Mouse (Mus musculus) c-Kit-positive CD71-positive TER-119-positive erythroid progenitor cells, embryonic 14.5 days (primary cell): Measurements from ENCODE around the gene Isg20l2.
A peak's percentile ranks its signal among the peaks of the same experiment; 100 is the strongest.
"Not testable (repeated sequence)": the region's sequence is repeated elsewhere in the genome, so short reads cannot be mapped to it uniquely, and the experiment has no call there.

Source experiments
- DNase-seq: peaks from one replicate; pipeline ENCODE4 v3.0.0-alpha.2; 2013; ENCODE audit warnings: low spot score

Isg20l2 gene

DNA sequence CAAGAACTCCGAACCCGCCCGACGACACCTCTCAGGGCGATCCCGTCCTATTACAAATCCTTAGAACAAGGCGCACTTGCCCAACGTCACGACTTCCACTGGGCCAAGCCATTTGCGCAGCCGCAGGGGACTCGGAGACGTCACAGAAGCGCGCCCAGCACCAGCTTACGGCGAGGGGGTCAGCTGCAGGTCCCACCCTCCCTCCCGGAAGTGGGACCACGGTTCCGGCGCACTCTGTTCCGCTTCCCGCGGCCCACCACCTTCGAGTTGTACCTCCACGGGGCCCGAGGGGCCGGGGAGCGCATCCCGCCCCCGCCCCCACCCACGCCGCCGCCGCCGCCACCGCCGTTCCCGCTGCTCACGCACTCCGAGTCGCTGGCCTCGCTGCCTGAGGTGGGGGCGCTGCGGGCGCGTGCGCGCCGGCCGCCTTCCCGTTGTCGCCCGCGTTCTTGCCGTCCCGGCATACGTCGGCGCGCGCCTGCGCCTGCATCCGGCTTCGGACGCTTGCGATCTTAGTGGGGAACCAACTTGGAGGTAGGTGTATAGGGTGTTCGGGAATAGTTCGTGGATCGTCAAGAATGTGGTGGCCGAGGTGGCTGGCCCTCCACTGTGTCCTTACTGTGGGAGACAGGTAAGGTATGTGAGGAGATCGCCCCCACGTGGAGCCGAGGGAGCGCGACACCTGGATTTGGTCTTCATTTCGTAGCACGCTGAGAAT, at the start of gene Isg20l2, which contains the start of gene Rrnad1:
Gene Isg20l2 (plus strand): TSS at position 237 of the 718 bp plus-strand sequence.
Gene Rrnad1 (minus strand): TSS at position 640 of the 718 bp plus-strand sequence.
- DNase-seq, result peak; percentile 91

DNA sequence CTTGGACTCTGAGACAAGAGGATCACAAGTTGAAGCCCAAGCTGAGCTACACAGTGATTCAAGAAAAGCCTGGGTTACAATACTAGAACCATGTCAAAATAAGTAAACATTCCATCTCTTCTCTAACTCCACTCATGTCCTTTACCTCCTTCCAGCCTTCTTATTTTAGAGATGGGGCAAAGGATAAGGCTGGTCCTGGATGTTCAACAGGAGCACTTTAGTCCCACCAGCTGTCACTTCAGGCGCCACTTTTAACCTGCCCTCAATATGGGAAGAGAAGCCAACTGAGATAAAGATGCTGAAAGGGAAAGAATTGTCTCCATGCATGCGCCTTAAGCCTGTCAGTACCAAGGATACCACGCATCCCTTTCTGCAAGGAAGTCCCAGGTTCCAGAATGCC, 45.8 kb upstream of the Isg20l2 start:
- no peak for DNase-seq

DNA sequence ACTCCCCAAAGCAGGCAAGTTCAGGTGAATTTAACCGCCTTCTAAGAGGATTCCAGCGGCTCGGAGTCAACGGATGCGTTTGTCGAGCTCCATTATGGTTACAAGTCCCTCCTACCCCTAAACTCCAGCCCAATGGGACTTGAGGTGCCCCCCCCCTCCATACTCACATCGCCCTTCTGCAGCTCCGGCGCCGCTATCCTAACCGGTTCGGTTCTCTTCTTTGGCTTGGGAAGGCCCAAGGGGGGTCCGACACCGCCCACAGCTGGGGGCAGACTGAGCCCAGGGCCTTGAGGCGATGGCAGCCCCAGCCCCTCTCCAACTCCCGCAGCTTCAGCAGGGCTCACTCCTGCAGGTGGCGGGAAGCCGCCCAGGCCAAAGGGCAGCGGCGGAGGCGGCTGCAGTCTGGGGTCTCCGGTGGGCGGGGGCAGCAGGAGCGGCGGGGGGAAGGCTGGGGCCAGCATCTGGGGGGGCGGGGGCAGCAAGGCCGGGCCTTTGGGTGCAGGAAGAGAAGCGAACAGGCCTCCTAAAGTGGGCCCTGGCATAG, 45.3 kb upstream of the Isg20l2 start:
- no peak for DNase-seq

DNA sequence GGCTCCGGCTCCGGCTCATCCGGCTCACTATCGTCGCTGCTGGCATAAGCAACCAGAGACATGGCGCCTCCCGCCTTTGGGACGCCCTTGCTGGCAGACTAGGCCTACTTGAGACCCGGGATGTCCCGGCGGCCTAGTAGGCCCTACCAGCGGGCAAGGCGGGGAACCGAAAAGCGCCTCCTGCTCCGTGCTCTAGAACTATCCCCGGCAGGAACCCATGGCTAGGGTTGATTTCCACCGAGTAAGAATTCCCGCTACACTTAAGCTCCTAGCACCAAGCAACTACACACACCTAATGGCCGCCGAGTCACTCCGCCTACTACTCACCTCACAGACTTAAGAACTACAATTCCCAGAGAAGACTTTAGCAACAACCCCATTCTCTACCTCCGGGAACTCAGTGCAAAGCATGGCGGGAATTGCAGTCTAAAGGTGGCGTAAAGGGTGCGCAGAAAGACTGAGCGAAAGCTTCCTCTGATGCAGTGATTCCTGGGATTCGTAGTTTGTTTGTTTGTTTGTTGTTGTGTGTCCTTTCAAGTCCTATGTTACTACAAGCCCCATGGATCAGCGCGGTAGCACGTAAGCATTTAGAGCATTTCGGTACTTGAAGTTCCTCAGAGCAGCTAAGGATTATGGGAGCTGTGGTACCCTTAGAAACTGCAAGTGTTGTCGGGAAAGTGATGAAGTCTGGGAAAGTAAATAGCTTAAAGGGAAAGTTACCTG, 44.7 kb upstream of the Isg20l2 start, which contains the start of gene Prcc:
Gene Prcc (minus strand): TSS at position 328 of the 723 bp plus-strand sequence.
- DNase-seq, result peak; percentile 96

DNA sequence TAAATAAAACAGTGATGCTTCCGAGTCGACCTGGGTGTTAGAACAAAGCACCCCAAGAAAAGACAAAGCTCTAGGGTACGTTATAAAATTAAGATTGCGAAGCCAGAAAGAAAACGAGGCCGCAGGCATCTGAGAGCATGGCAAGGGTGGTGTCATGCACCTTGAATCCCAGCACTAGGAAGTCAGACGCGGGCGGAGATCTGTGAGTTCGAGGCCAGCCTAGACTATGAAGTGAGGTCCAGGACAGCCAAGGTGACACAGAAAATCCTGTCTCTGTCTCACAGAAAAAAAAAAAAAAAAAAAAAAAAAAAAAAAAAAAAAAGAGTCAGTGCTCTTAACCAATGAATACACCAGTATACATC, 44.1 kb upstream of the Isg20l2 start:
- DNase-seq, result no peak

DNA sequence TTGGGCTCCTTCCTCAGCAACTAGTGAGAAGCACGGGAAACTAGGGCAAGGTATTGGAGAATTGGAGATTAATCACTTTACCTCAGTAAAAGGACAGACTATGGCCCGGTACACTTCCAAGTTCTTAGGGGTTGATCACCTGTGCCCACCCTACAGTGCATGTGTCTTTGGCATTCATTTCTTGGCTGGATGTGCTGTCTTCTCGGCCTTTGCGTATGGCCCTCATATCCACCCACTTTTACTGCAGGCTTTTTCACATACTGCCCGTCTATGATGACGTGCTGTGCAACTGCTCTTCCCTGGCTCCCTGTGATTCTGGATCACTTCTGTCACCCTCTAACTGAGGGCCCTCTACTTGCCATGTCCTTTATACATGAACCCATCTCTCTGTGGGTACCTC, 43.7 kb upstream of the Isg20l2 start:
- DNase-seq, result no peak

DNA sequence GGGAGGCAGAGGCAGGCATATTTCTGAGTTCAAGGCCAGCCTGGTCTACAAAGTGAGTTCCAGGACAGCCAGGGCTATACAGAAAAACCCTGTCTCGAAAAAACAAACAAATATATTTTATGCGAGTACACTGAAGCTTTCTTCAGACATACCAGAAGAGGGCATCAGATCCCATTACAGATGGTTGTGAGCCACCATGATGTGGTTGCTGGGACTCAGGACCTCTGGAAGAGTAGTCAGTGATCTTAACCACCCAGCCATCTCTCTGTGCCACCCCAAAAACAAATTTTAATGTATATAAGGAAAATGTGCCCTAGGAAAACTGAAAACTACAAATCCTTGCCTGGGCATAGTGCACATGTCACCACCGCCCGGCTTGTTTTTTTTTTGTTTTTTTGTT, 42.7 kb upstream of the Isg20l2 start:
- not testable (repeated sequence) for DNase-seq

DNA sequence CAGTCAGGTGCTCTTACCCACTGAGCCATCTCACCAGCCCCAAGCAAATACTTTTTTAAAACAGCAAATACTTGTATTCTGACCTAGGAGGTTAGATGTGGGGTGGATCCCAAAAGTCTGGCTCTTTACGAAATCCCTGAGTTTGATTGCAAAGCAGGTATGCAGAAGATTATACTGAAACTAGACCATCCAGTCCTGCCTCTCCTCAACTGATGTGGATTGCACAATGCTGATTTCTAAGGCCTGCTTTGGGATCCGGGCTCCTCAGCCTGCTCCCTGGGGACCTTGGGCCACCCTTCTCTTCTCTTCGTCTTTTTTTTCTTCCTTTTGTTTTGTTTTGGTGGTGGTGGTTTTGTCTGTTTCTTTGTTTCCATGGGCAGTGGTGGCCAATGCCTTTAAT, 38.6 kb upstream of the Isg20l2 start:
- DNase-seq, result no peak

DNA sequence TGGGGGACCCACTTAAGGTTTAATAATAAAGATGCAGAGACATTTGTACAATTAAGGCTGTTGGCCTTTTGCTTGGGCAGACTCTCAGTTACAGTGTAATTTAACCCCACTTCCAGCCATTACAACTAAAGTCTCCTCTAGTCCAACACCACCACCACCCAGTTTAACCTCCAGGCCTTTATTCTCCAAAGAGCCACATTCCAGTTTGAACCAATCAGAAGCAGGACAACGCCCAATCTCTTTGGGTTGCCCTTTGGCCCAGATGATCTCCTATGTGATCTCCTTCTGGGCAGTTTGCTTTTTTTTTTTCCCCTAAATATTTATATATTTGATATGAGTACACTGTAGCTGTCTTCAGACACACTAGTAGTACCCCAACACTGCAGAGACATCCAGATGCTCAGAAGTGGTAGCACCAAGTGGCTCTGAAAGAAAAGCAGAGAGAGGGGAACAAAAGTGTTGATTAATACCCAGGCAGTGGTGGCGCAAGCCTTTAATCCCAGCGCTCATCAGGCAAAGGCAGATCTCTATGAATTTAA, 36.7 kb upstream of the Isg20l2 start:
- DNase-seq, result no peak

DNA sequence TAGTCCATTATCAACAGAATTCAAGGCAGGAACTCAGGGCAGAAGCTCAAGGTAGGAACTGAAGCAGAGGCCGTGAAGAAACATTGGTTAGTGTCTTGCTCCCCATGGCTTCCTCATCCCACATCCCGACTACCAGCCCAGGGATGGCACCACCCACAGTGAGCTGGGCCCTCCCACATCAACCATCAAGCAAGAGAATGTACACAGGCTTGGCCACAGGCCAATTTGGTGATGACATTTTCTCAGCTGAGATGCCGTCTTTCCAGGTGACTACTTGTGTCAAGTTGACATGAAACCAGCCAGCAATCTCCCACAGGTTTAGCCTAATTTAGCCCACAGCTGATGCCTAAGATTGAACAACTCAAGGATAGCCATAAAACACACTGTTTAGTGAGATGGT, 30.8 kb upstream of the Isg20l2 start:
- no peak for DNase-seq

DNA sequence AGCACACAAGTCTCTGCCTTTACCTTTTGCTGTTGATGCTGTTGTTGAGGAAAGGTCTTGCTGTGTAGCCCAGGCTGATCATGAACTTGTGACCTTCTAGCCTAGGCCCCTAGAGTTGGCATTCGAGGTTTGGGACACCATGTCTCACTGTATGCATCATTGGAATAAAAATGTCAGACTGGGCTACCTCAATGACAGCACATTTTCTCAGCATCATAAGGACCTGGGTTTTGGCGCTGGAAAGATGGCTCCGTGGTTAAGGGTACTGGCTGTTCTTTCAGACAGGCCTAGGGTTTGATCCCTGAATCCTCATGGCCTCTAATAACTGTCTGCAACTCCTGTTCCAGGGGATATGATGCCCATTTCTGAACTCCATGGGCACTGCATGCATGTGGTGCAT, 30.3 kb upstream of the Isg20l2 start:
- no peak for DNase-seq

DNA sequence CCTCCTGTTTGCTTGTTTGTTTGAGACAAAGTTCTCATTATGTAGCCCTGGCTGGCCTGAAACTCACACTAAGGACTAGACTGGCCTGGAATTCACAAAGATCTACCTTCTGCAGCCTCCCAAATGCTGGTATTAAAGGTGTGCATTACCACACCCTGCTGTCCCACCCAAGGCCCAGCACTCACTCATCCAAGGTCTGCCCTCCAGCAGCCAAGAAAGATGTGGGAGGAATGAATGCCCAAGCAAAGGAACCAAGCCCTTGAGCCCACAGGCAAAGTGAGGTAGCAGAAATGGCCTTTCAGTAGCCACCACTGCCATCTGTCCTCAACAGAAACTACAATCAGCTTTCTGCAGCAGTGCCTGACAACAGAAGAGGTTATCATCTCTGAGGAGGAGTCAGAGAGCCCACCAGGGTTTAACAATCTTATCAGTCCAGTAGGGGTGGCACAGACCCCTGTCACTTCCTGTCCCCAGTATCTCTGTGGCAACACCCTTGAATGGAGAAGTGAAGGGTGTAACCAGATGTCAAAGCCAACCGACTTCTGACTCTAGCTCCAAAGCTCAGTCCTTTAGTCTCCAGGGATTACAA, 29.0 kb upstream of the Isg20l2 start:
- peak; percentile 86 for DNase-seq

DNA sequence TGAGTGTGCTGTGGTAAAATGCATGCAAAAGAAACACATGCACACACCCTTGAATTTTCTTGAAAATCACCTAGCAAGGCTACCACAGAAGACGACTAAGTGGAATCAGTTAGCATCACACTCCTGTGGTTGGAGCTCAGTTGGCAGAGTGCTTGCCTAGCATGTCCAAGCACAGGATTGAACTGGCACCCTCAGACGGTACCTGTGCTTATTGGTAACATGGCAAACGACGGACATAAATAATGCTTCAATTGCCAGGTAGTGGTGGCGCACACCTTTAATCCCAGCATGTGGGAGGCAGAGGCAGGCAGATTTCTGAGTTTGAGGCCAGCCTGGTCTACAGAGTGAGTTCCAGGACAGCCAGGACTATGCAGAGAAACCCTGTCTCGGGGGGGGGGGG, 28.2 kb upstream of the Isg20l2 start:
- DNase-seq, result not testable (repeated sequence)

DNA sequence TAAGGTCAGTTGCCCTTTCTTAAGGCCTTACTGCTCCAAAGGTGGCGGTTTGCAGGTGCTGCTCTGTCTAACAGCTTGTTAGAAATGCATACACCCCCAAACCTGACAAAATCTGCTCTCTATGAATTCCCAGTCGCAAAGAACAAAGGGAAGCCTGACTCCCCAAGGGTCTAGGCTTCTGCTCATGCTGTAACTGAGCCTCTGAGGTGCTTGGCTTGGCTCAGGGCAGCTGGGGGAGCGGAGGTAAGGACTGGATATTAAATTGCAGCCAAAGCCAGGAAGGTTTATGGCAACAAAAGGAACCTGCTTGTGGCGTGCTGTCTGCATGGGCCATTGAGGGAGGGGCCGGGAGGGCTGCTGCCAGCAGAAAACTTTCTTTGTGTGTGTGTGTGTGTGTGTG, 26.3 kb upstream of the Isg20l2 start:
- no peak for DNase-seq

DNA sequence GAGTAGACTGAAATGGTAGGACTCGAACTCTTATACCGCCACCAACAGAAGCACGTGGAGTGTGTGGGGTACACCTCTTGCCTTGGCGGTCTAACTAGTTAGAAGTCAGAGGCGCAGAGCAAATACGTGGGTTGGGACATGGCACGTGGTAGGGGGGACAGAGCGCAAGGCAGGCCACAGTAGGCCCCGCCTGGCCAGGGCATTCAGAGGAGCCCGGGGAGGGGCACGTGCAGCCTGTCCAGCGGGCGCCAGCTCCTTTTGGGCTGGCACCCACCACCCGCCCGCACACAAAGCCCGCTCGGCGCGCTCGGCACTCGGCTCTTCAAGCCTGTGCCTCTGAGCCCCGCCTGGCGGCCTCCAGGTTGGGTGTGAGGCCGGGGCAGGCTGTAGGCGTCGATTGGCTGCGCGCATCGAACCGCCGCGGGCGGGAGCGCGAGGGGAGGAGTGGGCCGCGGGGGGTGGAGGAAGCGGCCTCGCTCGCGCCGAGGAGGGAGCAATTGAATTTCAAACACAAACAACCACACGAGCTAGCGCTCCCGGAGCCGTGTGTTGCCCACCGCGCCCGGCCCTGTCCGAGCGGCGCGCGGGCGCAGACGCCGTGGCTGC, 24.1 kb upstream of the Isg20l2 start, which contains the start of gene Hdgf:
Gene Hdgf (plus strand): TSS at position 442 of the 606 bp plus-strand sequence.
- DNase-seq, result peak; percentile 94

DNA sequence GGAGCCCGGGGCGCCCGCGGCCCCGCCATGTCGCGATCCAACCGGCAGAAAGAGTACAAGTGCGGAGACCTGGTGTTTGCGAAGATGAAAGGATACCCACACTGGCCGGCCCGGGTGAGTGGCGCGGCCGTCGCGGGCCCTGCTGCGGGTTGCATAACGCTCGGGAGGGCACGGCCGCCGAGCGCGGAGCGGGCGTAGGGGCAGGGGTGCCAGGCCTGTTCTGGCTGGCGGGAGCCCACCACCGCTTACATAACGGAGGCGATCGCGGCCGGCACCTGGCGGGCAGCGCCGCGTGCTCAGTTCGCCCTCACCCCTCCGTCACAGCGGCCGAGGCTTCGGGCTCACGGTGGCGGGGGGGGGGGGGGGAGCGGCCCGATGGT, 23.5 kb upstream of the Isg20l2 start:
- DNase-seq, result no peak

DNA sequence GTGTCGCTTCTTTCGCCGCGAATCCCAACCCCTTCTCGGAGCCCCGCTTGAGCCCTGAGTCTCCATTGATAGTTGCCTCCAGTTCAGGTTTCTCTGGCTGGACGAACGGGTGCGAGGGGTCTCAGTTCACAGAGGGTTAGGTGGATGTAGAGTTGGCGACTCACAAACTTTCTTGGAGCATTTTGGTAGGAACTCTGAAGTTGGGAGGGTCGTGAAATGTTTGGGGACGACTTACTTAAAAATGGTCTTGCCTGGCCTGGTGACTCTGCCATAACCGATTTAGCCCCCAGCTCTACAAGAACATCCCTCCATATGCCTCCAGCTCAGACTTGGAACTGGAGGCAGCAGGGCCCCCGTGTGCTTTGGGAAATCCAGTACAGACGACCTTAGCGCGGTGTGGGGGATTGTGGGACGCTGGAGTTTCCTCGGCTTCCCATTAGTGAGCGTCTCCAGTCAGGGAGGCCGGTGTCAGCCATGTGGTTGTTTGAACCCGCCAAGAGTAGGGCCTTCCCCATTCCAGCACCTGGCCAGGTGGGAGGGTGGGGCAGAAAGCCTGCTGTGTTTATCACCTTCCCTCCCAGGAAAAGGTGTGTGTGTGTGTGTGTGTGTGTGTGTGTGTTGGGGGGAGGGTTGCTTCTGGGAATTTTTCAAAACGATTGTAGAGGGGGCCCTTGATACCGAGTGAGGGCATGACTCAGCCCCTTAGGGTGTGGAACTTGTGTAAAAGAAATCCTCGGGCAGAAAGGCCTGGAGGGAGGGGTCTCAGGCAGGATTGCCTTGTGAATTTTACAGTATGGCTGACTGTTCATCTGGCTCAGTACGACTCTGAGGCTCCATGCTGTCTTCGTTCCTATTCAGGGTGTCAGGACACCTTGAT, 22.9 kb upstream of the Isg20l2 start:
- DNase-seq, result no peak

DNA sequence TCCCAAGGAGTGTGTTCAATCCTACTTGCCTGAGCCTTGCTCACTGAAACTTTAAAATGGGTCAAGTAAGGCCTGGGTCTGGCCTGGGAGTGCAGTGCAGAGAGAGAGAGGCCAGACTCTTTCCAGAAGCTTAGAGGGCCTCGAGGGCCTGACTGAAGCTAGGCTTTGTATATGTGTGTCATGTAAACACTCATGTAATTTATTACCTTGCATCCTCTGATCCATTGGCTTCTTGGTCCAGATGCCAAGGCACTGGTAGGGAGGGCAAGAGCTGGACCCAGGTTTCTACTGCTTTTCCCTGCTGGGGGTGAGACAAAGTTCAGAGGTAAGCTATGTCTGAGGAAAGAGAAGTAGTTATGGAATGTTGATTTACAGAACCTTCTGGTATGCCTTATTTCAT, 22.2 kb upstream of the Isg20l2 start:
- no peak for DNase-seq

DNA sequence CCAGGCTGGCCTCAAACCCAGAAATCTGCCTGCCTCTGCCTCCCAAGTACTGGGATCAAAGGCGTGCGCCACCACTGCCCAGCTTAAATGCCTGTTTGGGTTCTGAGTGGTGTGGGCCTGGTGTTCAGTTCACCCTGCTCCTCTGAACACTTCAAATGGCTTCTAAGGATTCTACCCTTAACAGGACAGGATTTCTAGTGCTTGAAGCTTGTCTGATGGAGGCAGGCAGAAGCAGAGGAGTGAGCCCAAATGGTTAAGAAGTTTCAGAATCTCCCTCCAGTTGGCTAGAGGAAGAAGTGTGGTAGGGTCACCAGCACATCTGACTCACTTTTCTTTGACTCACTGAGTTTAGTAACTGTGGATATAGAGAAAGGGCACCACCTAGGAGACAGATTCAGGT, 20.7 kb upstream of the Isg20l2 start:
- no peak for DNase-seq

DNA sequence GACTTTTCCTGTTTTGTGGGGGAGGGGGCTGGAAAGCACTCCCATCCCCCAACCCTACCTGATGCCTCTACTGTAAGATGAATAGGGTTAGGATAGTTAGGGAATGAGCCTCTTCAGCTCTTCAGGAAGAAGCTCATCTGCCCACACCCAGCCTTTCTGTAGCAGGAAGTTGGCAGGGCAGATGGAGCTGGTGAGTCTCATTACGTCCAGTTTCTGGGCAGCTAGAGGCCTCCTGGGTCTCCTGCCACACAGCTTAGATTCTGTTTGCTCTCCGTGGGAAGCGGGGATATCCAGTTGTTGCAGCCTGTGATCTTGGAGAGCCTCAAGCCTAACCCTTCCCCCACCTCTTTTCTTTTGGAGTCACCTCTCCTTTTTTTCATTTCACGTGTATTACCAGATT, 20.2 kb upstream of the Isg20l2 start:
- no peak for DNase-seq

DNA sequence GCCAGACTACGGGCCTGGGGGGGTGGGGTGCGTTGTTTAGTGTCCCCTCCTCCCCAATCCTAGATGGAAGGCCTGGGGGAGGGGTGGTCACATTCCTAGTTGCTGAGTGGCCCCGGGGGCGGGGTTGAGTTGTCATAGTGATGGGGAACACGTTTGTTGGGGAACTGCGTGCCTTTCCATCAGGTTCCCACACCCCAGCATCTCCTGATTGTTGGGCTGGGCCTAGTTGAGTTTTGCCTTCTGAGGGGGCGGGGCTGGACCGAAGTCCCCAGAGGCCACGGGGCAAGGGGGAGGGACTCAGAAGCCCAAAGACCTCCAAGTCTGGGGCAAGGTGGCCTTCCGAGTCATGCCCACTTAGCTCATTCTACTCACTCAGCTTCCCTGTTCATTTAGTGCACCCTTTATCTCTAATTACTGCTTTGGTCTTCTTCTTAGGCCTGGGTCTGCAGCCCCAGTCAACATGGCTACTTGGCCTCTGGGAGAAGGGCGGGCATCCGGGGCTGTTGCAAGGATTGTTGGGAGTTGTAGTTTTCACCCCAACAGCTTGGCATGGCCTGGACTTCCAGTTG, 19.5 kb upstream of the Isg20l2 start:
- no peak for DNase-seq
